Mouse (Mus musculus) stomach, embryonic 14.5 days (tissue): Measurements from ENCODE around the gene Cd300lg. TPM values are rescaled to one million over a fixed set of nuclear protein-coding genes. Genes with fewer than 3 reads are reported as not detected.

Experiments
- ATAC-seq: fragments of 200-750 bp; cut with Nextera tagmentation; 2 replicates; pipeline ENCODE4 v1.8.0; 2017; ENCODE audit warnings: low read depth, moderate TSS enrichment; ENCODE audit not compliant: insufficient number of reproducible peaks, insufficient read depth, low FRiP score
- H3K27ac ChIP-seq: fragments of 300-500 bp; sonication (generic); 2 replicates; pipeline ENCODE4 v1.5.1; 2014; ENCODE audit warnings: mild to moderate bottlenecking, low read length, moderate library complexity, mixed read lengths
- H3K27me3 ChIP-seq: fragments of 300-500 bp; sonication (generic); 2 replicates; pipeline ENCODE4 v1.6.1; 2014; ENCODE audit warnings: low read length, control low read depth, mixed read lengths; ENCODE audit not compliant: control insufficient read depth, insufficient read depth
- H3K36me3 ChIP-seq: fragments of 300-500 bp; sonication (generic); 2 replicates; pipeline ENCODE4 v1.6.1; 2014; ENCODE audit warnings: mild to moderate bottlenecking, control low read depth, low read length, moderate library complexity, mixed read lengths; ENCODE audit not compliant: control insufficient read depth, insufficient read depth
- H3K4me1 ChIP-seq: fragments of 300-500 bp; sonication (generic); 2 replicates; pipeline ENCODE4 v1.6.1; 2014; ENCODE audit warnings: low read length, control low read depth, mixed read lengths; ENCODE audit not compliant: control insufficient read depth, insufficient read depth
- H3K4me2 ChIP-seq: fragments of 300-500 bp; sonication (generic); replicated peaks from 2 replicates; pipeline ENCODE4 v1.6.1; 2014; ENCODE audit warnings: low read depth, low read length, control low read depth
- H3K4me3 ChIP-seq: fragments of 300-500 bp; sonication (generic); 2 replicates; pipeline ENCODE4 v1.5.1; 2014; ENCODE audit warnings: low read depth, low read length, control low read depth
- H3K9ac ChIP-seq: fragments of 300-500 bp; sonication (generic); replicated peaks from 2 replicates; pipeline ENCODE4 v1.6.1; 2014; ENCODE audit warnings: low read depth, mild to moderate bottlenecking, control low read depth, low read length, moderate library complexity, mixed read lengths
- H3K9me3 ChIP-seq: fragments of 300-500 bp; sonication (generic); 2 replicates; pipeline ENCODE4 v1.6.1; 2016; ENCODE audit warnings: low read depth, low read length, control low read depth; ENCODE audit not compliant: control insufficient read depth
- WGBS: fragments of 180-500 bp; shearing (Covaris S2); extraction: QIAGEN DNeasy Blood & Tissue Kit; methylation state at CpG from one replicate; pipeline ENCODE4 v1.1.7; 2014; 5-methylcytosine and 5-hydroxymethylcytosine counted together
- polyA plus RNA-seq: library from polyadenylated mRNA; unstranded; fragments of >200 nt; fragmentation: Nextera tagmentation; extraction: Ambion mirVana; gene quantifications from 2 replicates; pipeline ENCODE4 v1.2.1, GENCODE M21; 2014

Gene Cd300lg
- polyA plus RNA-seq, 1 experiment from 2014 or later = 1.1 TPM

GRCm38 (mm10) chr11:102084159-102084558 lies 42.9 kb downstream of the Cd300lg start:
- 60% methylated on average over 7 of the region's 7 CpGs for WGBS
- Histone ChIP-seq H3K9me3 (no peaks in the 10 kb centered on the region), H3K9ac (no peak overlapping the region), H3K27ac (no peak overlapping the region), H3K4me3 (no peak overlapping the region), H3K4me2 (no peak overlapping the region), H3K4me1 (peaks cover 5% of the 10 kb centered on the region; the same call in 1 of the 2 replicates), H3K36me3 (peaks cover 3% of the 10 kb centered on the region; the same call in 1 of the 2 replicates), H3K27me3 (no peaks in the 10 kb centered on the region)
- no peak for ATAC-seq

GRCm38 (mm10) chr11:102086331-102086730 lies 45.0 kb downstream of the Cd300lg start:
- Histone ChIP-seq H3K36me3 (no peaks in the 10 kb centered on the region), H3K27me3 (no peaks in the 10 kb centered on the region), H3K9me3 (no peaks in the 10 kb centered on the region), H3K4me3 (peak overlapping the region; percentile 67; the same call in 1 of the 2 replicates), H3K27ac (no peak overlapping the region), H3K9ac (0 out of 2 replicates have a peak overlapping the region, but pooled peaks have one; percentile 48), H3K4me1 (peaks cover 11% of the 10 kb centered on the region; the same call in 1 of the 2 replicates), H3K4me2 (peak overlapping the region; percentile 97)
- ATAC-seq = no peak
- WGBS = 17% methylated on average over 3 of the region's 3 CpGs

GRCm38 (mm10) chr11:102087081-102087751 lies 45.9 kb downstream of the Cd300lg start:
- Histone ChIP-seq H3K4me3 (peak overlapping the region; percentile 67), H3K4me2 (peak overlapping the region; percentile 97), H3K27ac (peak overlapping the region; percentile 85), H3K36me3 (no peaks in the 10 kb centered on the region), H3K9me3 (no peaks in the 10 kb centered on the region), H3K4me1 (peaks cover 11% of the 10 kb centered on the region; the same call in 1 of the 2 replicates), H3K27me3 (no peaks in the 10 kb centered on the region), H3K9ac (peak overlapping the region; percentile 48)
- under 1% methylated on average over 38 of the region's 39 CpGs for WGBS
- peak; percentile 70 for ATAC-seq

GRCm38 (mm10) chr11:102087931-102088898 lies 46.9 kb downstream of the Cd300lg start, which contains the start of gene Mpp2:
Gene Mpp2, minus strand, starts transcription at chr11:102088515.
- Histone ChIP-seq H3K9me3 (no peaks in the 10 kb centered on the region), H3K27me3 (no peaks in the 10 kb centered on the region), H3K4me2 (peak within 1 kb of the TSS; percentile 97), H3K4me3 (peak within 1 kb of the TSS; percentile 67), H3K36me3 (no peaks in the 10 kb centered on the region), H3K4me1 (peaks cover 11% of the 10 kb centered on the region; the same call in 1 of the 2 replicates), H3K27ac (peak within 1 kb of the TSS; percentile 85), H3K9ac (peak within 1 kb of the TSS; percentile 48)
- WGBS = under 1% methylated on average over 49 of the region's 49 CpGs
- ATAC-seq = peak; percentile 66

GRCm38 (mm10) chr11:102089088-102089808 lies 47.9 kb downstream of the Cd300lg start:
- no peaks in the 10 kb centered on the region for H3K27me3 ChIP-seq
- WGBS = under 1% methylated on average over 20 of the region's 20 CpGs
- ATAC-seq = peak; percentile 77
- peak overlapping the region; percentile 85; the same call in 1 of the 2 replicates for H3K27ac ChIP-seq
- H3K4me1 ChIP-seq = peaks cover 11% of the 10 kb centered on the region; the same call in 1 of the 2 replicates
- H3K4me2 ChIP-seq = peak overlapping the region; percentile 97
- H3K36me3 ChIP-seq = no peaks in the 10 kb centered on the region
- H3K9me3 ChIP-seq = no peaks in the 10 kb centered on the region
- peak overlapping the region; percentile 67 for H3K4me3 ChIP-seq
- H3K9ac ChIP-seq = 0 out of 2 replicates have a peak overlapping the region, but pooled peaks have one; percentile 14

- ATAC-seq = no peak
Measured at GRCm38 (mm10) chr11:102095676-102096075, 54.4 kb downstream of the Cd300lg start.

GRCm38 (mm10) chr11:102096446-102096845 lies 55.1 kb downstream of the Cd300lg start:
- Histone ChIP-seq H3K36me3 (no peaks in the 10 kb centered on the region), H3K4me2 (peak overlapping the region; percentile 40), H3K9me3 (no peaks in the 10 kb centered on the region), H3K27ac (peak overlapping the region; percentile 41; the same call in 1 of the 2 replicates), H3K4me1 (peaks cover 4% of the 10 kb centered on the region; the same call in 1 of the 2 replicates), H3K9ac (no peak overlapping the region), H3K4me3 (no peak overlapping the region), H3K27me3 (no peaks in the 10 kb centered on the region)
- ATAC-seq = no peak
- 61% methylated on average over 5 of the region's 5 CpGs for WGBS

More at GRCm38 (mm10) chr11:102095676-102096075, 54.4 kb downstream of the Cd300lg start:
- WGBS = 74% methylated on average over 3 of the region's 3 CpGs
- Histone ChIP-seq H3K4me1 (peaks cover 4% of the 10 kb centered on the region; the same call in 1 of the 2 replicates), H3K27ac (no peak overlapping the region), H3K9me3 (no peaks in the 10 kb centered on the region), H3K27me3 (no peaks in the 10 kb centered on the region), H3K9ac (no peak overlapping the region), H3K4me2 (no peak overlapping the region), H3K36me3 (no peaks in the 10 kb centered on the region), H3K4me3 (no peak overlapping the region)
